Mouse (Mus musculus) forebrain, embryonic 12.5 days (tissue): ENCODE measurements around the gene Aamp. TPM values are rescaled to one million over a fixed set of nuclear protein-coding genes. Genes with fewer than 3 reads are reported as not detected.
"Not testable (repeated sequence)": the region's sequence is repeated elsewhere in the genome, so short reads cannot be mapped to it uniquely, and the experiment has no call there.

Source experiments
- ATAC-seq: fragments of 200-750 bp; cut with Nextera tagmentation; 2 replicates; pipeline ENCODE4 v1.8.0; 2017; ENCODE audit warnings: moderate TSS enrichment; ENCODE audit not compliant: low FRiP score
- H3K27ac ChIP-seq: fragments of 300-500 bp; sonication (generic); 2 replicates; pipeline ENCODE4 v1.5.1; 2016; ENCODE audit warnings: mild to moderate bottlenecking
- H3K27me3 ChIP-seq: fragments of 300-500 bp; sonication (generic); 2 replicates; pipeline ENCODE4 v1.6.1; 2016; ENCODE audit warnings: mild to moderate bottlenecking
- H3K36me3 ChIP-seq: fragments of 300-500 bp; sonication (generic); replicated peaks from 2 replicates; pipeline ENCODE4 v1.6.1; 2016; ENCODE audit warnings: mild to moderate bottlenecking
- H3K4me1 ChIP-seq: fragments of 300-500 bp; sonication (generic); 2 replicates; pipeline ENCODE4 v1.6.1; 2016
- H3K4me2 ChIP-seq: fragments of 300-500 bp; sonication (generic); 2 replicates; pipeline ENCODE4 v1.6.1; 2016; ENCODE audit warnings: mild to moderate bottlenecking, moderate library complexity
- H3K4me3 ChIP-seq: fragments of 300-500 bp; sonication (generic); replicated peaks from 2 replicates; pipeline ENCODE4 v1.5.1; 2016; ENCODE audit warnings: mild to moderate bottlenecking
- H3K9ac ChIP-seq: fragments of 300-500 bp; sonication (generic); 2 replicates; pipeline ENCODE4 v1.6.1; 2016; ENCODE audit warnings: mild to moderate bottlenecking
- H3K9me3 ChIP-seq: fragments of 300-500 bp; sonication (generic); 2 replicates; pipeline ENCODE4 v1.6.1; 2016
- WGBS: fragments of 180-500 bp; shearing (Covaris S2); methylation state at CpG from one replicate; pipeline ENCODE4 v1.1.7; 2016; 5-methylcytosine and 5-hydroxymethylcytosine counted together
- polyA plus RNA-seq: library from polyadenylated mRNA; unstranded; fragments of >200 nt; fragmentation: Nextera tagmentation; extraction: Ambion mirVana; gene quantifications from 2 replicates; pipeline ENCODE4 v1.2.1, GENCODE M21; 2016

Gene Aamp
- polyA plus RNA-seq = 184 and 190 TPM in 2 replicates

DNA sequence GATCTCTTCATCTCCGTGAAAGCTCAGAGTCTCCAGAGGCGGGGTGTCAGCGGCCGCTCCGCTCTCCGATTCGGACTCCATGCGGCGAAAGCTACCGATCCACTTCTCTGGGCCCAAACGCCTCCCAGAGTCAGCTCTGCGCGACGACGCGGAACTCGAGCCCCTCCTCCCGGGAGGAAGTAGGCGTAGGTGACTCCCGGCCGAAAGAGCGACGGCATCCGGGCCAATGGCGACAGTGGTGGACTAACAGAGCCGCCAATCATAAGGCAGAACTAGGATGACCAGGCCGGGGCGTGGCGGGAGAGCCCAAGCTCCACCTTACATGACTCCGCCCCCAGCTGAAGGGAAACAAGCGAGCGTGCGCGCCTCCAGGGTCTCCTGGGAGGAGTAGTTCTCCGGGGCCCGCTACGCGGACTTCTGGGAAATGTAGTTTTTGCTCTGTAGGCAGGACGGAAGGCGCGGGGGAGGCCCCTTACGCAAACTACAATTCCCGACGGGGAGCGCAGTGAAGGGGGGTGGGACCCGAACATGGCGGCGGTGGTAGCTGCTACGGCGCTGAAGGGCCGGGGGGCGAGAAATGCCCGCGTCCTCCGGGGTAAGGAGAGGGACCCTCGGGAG, at the start of gene Aamp, which contains the start of gene Pnkd:
TSS of gene Aamp (minus strand) at position 196 of the 618 bp plus-strand sequence.
TSS of gene Pnkd (plus strand) at position 388 of the 618 bp plus-strand sequence.
- H3K9me3 ChIP-seq = no peaks in the 10 kb centered on the region
- peak within 1 kb of the TSS; percentile 54; the same call in 1 of the 2 replicates for H3K27ac ChIP-seq
- H3K4me2 ChIP-seq = peak within 1 kb of the TSS; percentile 90
- peak; percentile 98 for ATAC-seq
- H3K27me3 ChIP-seq = no peaks in the 10 kb centered on the region
- under 1% methylated on average over 56 of the region's 56 CpGs for WGBS
- H3K36me3 ChIP-seq = peaks cover 52% of the 10 kb centered on the region
- peak within 1 kb of the TSS; percentile 79 for H3K4me3 ChIP-seq
- H3K4me1 ChIP-seq = peaks cover 26% of the 10 kb centered on the region
- H3K9ac ChIP-seq = peak within 1 kb of the TSS; percentile 78

DNA sequence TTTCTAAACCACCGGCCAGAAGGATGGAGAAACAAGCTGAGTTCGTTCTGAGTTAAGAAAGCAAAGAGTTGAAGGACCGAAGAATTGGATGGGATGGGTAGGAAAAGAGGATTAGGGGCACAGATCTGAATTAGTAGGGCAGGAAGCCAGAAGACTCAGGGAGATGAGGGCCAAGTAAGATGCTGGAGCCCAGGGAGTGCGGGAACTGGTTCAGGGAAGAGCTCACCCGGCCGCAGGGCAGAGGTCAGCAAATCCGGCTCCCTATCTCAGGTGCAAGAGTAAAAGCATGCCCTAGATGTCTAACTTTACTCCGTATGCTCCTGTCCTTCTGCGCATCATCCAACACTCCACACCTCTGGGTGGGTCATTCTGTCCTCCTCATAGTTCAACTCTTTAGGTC, 48.4 kb upstream of the Aamp start:
- H3K4me3 ChIP-seq = peak overlapping the region; percentile 50
- peak overlapping the region; percentile 82 for H3K27ac ChIP-seq
- H3K4me2 ChIP-seq = peak overlapping the region; percentile 83
- no peak for ATAC-seq
- H3K9me3 ChIP-seq = no peaks in the 10 kb centered on the region
- H3K9ac ChIP-seq = peak overlapping the region; percentile 64
- no peaks in the 10 kb centered on the region for H3K27me3 ChIP-seq
- H3K4me1 ChIP-seq = peaks cover 27% of the 10 kb centered on the region
- 3% methylated on average over 9 of the region's 9 CpGs for WGBS
- no peaks in the 10 kb centered on the region for H3K36me3 ChIP-seq

DNA sequence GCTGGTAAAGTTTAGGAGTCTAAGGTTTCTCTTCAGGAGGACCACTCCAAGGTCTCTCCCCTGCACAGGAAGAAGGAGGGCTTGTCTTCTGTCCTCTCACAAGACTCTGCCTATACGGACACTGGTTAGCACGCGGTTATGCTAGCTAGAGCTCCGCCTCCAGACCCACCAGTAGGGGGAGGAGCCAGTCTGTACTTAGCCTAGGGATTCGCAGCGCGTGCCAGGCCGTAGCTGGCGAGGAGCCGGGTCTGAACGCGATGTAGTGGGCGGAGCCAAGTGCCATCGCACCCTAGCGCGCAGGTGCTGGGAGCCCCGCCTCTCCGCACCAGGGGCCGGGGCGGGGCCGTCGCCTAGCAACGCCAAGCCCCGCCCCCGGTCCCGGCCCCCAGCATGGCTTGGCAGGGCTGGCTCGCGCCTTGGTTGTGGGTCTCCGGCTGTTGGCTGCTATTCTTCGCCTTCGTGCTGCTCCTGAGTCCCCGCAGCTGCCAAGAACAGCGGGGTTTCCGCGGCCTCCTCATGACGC, 47.8 kb upstream of the Aamp start:
- H3K27me3 ChIP-seq = no peaks in the 10 kb centered on the region
- H3K9me3 ChIP-seq = no peaks in the 10 kb centered on the region
- peak overlapping the region; percentile 83 for H3K4me2 ChIP-seq
- WGBS = under 1% methylated on average over 36 of the region's 36 CpGs
- no peaks in the 10 kb centered on the region for H3K36me3 ChIP-seq
- H3K27ac ChIP-seq = peak overlapping the region; percentile 82
- peaks cover 27% of the 10 kb centered on the region for H3K4me1 ChIP-seq
- H3K4me3 ChIP-seq = peak overlapping the region; percentile 50
- peak; percentile 96 for ATAC-seq
- peak overlapping the region; percentile 64 for H3K9ac ChIP-seq

DNA sequence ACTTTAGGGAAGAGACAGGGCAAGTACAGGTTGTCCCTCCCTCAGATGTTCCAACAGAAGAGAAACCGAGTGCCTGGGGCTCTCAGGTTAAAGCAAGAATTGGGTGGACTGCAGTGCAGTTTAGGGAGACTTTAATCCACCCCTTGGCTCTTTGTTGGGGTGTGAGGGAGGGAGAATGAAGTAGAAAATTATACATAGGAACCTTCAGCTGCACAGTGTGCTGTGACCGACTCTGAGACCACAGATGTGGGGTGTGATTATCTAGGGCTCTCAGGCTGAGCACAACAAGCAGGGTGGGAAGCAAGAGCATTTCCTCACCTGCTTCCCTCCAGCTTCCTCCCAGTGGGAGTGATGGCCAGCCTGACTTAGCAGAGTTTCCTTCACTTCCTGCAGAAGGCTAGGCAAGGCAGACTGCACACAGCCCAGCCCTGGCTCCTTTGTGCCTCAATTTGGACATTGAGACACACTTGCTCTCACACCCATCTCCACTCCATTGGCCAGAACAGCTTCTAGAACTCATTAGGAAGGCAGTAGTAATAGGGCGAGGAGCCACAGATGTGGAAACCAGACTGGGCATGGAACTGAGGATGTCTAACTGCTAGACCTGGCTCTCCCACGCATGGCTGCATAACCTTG, 46.6 kb upstream of the Aamp start:
- Histone ChIP-seq H3K4me1 (peaks cover 27% of the 10 kb centered on the region), H3K9ac (no peak overlapping the region), H3K4me3 (no peak overlapping the region), H3K9me3 (no peaks in the 10 kb centered on the region), H3K36me3 (no peaks in the 10 kb centered on the region), H3K27ac (peak overlapping the region; percentile 82), H3K27me3 (no peaks in the 10 kb centered on the region), H3K4me2 (no peak overlapping the region)
- 92% methylated on average over 4 of the region's 4 CpGs for WGBS
- ATAC-seq = no peak

DNA sequence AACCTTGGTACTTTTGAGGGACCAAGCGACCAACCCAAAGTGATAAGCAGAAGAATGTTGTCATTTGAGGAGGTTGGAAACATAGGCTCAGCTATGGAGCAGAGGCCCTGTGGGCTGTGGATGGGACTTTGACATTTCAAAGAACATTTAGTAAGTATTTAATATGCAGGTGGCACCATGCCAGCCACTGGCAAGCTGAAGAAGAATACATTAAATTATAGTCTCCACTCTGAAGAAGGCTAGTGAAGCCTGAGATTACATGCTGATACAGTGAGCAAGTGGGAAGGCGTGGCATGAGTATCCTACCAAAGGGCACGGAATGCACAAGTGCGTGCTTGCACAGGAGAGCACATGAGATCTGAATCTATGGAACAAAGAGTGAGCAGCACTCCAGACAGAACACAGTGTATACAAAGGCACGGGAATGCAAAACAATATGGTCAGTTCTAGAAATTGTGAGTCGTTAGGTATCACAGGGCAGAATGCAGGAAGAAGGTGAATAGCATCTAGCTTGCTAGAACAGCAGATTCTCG, 45.4 kb upstream of the Aamp start:
- no peak for ATAC-seq
- Histone ChIP-seq H3K36me3 (no peaks in the 10 kb centered on the region), H3K27ac (no peak overlapping the region), H3K4me3 (no peak overlapping the region), H3K4me1 (peaks cover 21% of the 10 kb centered on the region), H3K9ac (no peak overlapping the region), H3K4me2 (no peak overlapping the region), H3K27me3 (no peaks in the 10 kb centered on the region), H3K9me3 (no peaks in the 10 kb centered on the region)
- 76% methylated on average over 7 of the region's 7 CpGs for WGBS

DNA sequence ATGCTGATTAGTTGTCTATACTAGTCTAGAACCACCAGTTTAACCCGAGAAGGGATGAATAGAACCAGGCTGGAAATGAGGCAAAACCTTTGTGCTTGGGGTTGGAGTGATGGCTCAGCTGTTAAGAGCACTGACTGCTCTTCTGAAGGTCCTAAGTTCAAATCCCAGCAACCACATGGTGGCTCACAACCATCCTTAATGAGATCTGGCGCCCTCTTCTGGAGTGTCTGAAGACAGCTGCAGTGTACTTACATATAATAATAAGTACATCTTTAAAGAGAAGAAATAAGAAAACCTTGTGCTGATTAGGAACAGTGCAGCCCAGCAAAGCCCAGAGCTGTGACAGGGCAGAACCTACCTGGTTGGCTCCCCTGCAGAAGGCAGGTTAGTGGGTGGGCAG, 42.4 kb upstream of the Aamp start:
- ATAC-seq, H3K27me3 ChIP-seq, H3K4me2 ChIP-seq, H3K27ac ChIP-seq, H3K9me3 ChIP-seq, H3K4me3 ChIP-seq, H3K36me3 ChIP-seq, H3K4me1 ChIP-seq, H3K9ac ChIP-seq: not testable (repeated sequence)
- WGBS = 74% methylated on average over 2 of the region's 2 CpGs

DNA sequence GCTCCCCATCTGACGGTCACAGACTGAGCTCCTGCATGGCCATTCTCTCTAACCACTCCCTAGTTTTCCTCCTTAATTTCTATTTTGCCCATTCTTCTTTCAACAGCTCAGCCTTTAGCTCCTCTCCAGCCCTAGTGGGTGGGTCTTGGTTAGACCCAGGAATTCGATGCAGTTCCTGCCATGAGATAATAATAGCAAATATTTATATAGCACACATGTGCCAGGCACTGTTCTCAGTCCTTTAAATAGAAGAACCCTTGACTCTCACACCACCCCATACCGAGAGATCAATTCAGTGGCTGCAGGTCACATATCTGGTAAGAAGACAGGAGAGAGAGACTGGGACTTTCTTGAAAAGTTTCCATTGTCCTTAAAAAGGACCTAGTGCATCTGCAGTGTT, 36.9 kb upstream of the Aamp start:
- no peak overlapping the region for H3K27ac ChIP-seq
- no peak for ATAC-seq
- H3K4me2 ChIP-seq = no peak overlapping the region
- H3K36me3 ChIP-seq = no peaks in the 10 kb centered on the region
- H3K9me3 ChIP-seq = no peaks in the 10 kb centered on the region
- H3K4me1 ChIP-seq = no peaks in the 10 kb centered on the region
- no peaks in the 10 kb centered on the region for H3K27me3 ChIP-seq
- H3K4me3 ChIP-seq = no peak overlapping the region
- WGBS = 91% methylated on average over 3 of the region's 3 CpGs
- H3K9ac ChIP-seq = no peak overlapping the region

DNA sequence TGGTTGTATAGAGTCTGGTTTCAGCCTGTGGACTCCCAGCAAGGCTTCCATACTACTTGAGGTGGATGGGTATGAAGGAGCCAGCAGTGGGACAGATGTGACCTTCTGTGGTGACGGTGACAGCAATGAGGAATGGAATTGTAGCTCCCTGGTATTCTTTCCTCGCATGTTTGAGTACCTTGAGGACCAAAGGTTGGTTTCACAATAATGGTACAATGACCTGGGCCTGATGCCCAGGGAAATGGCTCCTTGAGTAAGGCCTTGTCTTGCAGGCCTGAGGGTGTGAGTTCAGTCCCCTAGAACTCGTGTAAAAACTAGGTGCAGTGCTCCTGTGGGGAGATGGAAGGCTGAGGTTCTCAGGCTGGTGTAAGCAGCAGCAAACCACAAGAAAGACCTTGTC, 34.2 kb upstream of the Aamp start:
- 86% methylated on average over 3 of the region's 3 CpGs for WGBS
- H3K9ac ChIP-seq = no peak overlapping the region
- H3K27ac ChIP-seq = no peak overlapping the region
- ATAC-seq = no peak
- H3K27me3 ChIP-seq = no peaks in the 10 kb centered on the region
- H3K9me3 ChIP-seq = no peaks in the 10 kb centered on the region
- H3K36me3 ChIP-seq = no peaks in the 10 kb centered on the region
- no peaks in the 10 kb centered on the region for H3K4me1 ChIP-seq
- H3K4me3 ChIP-seq = no peak overlapping the region
- no peak overlapping the region for H3K4me2 ChIP-seq

DNA sequence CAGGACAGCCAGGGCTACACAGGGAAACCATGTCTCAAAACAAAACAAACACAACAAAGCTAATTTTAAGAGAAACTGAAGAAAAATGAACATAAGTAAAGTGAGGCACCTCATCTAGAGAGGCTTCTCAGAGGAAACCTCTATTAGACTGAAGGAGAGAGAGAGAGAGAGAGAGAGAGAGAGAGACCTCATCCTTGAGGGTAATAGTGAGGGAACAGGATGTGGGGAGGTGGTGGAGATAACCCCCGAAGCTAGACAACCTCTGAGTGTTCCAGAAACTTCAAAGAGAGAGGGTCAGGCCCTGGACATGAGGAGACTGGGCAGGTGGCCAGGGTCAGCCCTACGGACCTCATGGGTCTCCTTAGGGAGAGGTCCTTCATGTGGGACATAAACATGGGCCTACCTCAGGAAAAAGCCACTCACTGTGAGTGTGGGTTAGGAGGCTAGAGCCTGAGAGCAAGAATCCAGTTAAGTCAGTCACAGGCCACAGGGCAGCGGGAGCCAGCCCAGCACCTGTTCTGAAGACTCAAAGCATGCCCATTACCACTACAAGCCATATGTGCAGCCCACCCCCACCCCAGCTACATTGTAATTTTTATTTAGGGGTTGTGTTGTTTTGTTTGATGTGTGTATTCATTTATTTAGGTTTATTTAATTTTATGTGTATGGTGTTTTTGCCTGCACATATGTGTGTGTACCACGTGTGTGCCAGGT, 31.7 kb upstream of the Aamp start:
- ATAC-seq = no peak
- no peak overlapping the region for H3K4me3 ChIP-seq
- 83% methylated on average over 4 of the region's 4 CpGs for WGBS
- no peaks in the 10 kb centered on the region for H3K27me3 ChIP-seq
- no peak overlapping the region for H3K27ac ChIP-seq
- no peaks in the 10 kb centered on the region for H3K36me3 ChIP-seq
- H3K9ac ChIP-seq = no peak overlapping the region
- no peaks in the 10 kb centered on the region for H3K4me1 ChIP-seq
- no peaks in the 10 kb centered on the region for H3K9me3 ChIP-seq
- H3K4me2 ChIP-seq = no peak overlapping the region

DNA sequence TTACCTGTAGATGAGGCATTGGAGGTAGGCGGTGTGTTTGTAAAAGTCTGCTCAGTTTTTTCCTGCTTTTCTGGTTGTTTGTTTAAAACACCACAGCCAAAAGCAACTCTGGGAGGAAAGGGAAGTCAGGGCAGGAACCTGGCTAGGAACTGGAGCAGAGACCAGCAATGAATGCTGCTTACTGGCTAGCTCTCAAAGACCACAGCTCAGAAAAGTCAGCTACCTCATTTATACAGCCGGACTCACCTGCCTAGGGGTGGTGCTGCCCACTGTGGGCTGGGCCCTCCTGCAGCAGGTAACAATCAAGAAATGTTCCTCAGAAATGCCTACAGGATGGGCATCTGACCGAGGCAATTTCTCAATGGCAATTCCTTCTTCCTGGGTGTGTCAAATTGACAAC, 30.3 kb upstream of the Aamp start:
- Histone ChIP-seq H3K36me3 (no peaks in the 10 kb centered on the region), H3K4me1 (no peaks in the 10 kb centered on the region), H3K4me3 (no peak overlapping the region), H3K9me3 (no peaks in the 10 kb centered on the region), H3K27me3 (no peaks in the 10 kb centered on the region), H3K4me2 (no peak overlapping the region), H3K27ac (no peak overlapping the region), H3K9ac (no peak overlapping the region)
- WGBS = 90% methylated on average over 3 of the region's 3 CpGs
- no peak for ATAC-seq

DNA sequence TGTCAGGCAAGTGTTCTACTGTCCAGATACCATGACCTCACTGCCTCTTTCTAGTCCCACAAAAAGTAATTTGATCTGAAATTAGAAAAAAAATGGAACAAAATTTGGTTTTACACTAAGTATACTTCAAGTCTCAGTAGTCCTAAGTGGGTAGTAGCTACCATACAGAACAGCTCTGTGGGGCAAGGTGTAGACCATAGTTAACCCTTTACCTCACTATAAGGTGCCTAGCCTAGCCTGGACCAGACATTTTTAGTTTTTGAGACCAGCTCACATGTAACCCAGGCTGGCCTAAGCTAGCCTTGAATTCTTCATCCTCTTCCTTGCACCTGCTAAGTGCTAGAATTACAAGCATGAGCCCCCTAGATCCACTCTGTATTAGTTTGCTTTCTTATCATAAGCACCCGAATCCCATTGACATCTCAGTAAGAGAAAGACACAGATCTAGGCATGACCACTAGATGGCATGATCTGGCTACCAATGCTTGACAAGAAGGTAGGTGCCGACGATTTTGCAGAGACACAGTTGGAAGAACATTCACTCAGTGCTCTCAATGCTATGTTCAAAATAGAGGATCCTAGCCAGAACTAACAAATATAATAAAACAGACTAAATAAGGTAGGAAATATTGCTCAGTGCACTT, 28.6 kb upstream of the Aamp start:
- no peak overlapping the region for H3K27ac ChIP-seq
- H3K4me1 ChIP-seq = no peaks in the 10 kb centered on the region
- ATAC-seq = 0 out of 2 replicates have a peak, but pooled peaks have one; percentile 53
- no peaks in the 10 kb centered on the region for H3K27me3 ChIP-seq
- H3K9ac ChIP-seq = no peak overlapping the region
- no peaks in the 10 kb centered on the region for H3K9me3 ChIP-seq
- H3K4me2 ChIP-seq = no peak overlapping the region
- H3K4me3 ChIP-seq = no peak overlapping the region
- WGBS = 6% methylated on average over 3 of the region's 3 CpGs
- no peaks in the 10 kb centered on the region for H3K36me3 ChIP-seq

DNA sequence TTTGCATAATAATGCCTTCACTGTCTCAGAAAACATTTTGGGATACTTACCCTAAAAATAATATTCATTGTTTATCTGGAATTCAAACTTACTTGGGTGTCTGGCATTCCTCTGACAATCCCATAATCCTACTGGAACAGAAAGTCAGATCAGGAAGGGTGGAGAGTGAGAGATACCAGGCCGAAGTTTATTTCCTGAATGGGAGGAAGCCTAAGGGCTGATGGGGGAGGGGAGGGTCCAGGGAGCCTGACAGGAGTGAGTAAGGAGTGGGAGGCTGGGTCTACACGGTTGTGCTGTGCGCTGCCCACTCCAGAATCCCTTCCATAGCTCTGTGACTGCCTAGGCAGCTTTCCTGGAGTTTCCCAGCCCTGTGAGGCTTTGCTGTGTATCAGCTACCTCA, 25.2 kb upstream of the Aamp start:
- WGBS = 71% methylated on average over 3 of the region's 3 CpGs
- H3K36me3 ChIP-seq = no peaks in the 10 kb centered on the region
- H3K4me2 ChIP-seq = no peak overlapping the region
- no peaks in the 10 kb centered on the region for H3K9me3 ChIP-seq
- no peaks in the 10 kb centered on the region for H3K27me3 ChIP-seq
- no peaks in the 10 kb centered on the region for H3K4me1 ChIP-seq
- H3K9ac ChIP-seq = no peak overlapping the region
- no peak overlapping the region for H3K4me3 ChIP-seq
- no peak overlapping the region for H3K27ac ChIP-seq
- ATAC-seq = no peak
